In the genomic region with DNA sequence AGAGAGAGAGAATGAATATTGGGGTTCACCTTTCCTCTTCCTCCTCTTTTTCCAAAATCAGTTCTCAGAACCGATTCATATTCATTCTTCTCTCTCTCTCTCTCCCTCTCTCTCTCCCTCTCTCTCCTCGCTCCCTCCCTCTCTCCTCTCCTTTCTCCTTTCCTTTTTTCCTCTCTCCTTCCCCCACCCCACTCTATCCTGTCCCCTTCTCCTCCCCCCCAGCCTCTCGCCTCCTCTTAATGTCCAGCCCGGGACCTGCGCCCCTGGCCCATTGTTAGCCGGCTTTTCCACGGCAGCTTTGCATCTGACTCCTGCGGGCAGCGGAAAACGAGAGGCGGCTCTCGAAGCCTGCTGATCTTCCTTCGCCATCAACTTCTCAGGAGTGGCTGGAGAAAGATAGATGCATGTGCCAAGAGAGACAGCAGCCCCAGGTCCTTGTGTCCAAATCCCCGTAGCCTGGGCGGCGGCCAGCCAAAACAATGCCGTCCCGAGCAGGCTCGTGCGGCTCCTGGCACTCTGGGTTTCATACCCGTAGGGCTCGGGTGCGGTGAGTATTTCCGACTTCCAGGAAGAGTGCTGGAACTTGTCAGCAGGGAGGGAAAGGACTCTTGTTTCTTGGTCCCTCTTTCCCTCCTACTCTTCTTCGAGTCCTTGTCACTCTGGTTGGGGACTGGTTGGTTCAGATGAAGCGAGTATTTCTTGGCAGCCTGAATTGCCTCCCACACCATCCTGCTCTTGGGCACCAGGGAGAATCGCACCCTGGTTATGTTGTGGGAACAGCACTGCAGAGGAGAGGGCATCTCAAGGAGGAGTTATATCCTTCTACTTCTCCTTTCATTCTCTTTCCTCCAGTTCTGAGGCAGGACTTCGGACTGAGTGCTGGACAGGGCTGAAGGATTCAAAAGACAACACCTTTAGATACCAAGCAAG, we compare ENCODE assay signal across 8 mouse cellular contexts. TPM values are rescaled to one million over a fixed set of nuclear protein-coding genes. Genes with fewer than 3 reads are reported as not detected.
A peak's percentile ranks its signal among the peaks of the same experiment; 100 is the strongest.
DNase-seq lines count a peak whose midpoint lies in the region; ATAC-seq lines count a peak whose summit lies in the region.

No protein-coding gene starts in this region.

- H3K27me3 ChIP-seq in hindbrain, embryonic 13.5 days = peaks cover 20% of the 10 kb centered on the region; the same call in 1 of the 2 replicates
- H3K27me3 ChIP-seq in limb, embryonic 15.5 days = peaks cover 81% of the 10 kb centered on the region

- no peak for ATAC-seq in hindbrain, embryonic 13.5 days (ENCODE audit: low FRiP score)
- ATAC-seq in limb, embryonic 15.5 days (ENCODE audit: insufficient number of reproducible peaks, low FRiP score, low TSS enrichment, low read depth) = no peak
- ATAC-seq in megakaryocyte progenitor cell, adult 5-6 weeks (replicated peaks; ENCODE audit: poor library complexity) = no peak
- ATAC-seq in frontal cortex, adult (ENCODE audit: low TSS enrichment) = no peak

- peak overlapping the region; percentile 100 for H3K27ac ChIP-seq in hindbrain, embryonic 13.5 days
- no peak overlapping the region for H3K27ac ChIP-seq in limb, embryonic 15.5 days

- H3K4me3 ChIP-seq in hindbrain, embryonic 13.5 days = peak overlapping the region; percentile 70
- no peak overlapping the region for H3K4me3 ChIP-seq in limb, embryonic 15.5 days

- H3K36me3 ChIP-seq in hindbrain, embryonic 13.5 days = peaks cover 3% of the 10 kb centered on the region; the same call in 1 of the 2 replicates
- peaks cover 5% of the 10 kb centered on the region; the same call in 1 of the 2 replicates for H3K36me3 ChIP-seq in limb, embryonic 15.5 days

- H3K9me3 ChIP-seq in hindbrain, embryonic 13.5 days = no peaks in the 10 kb centered on the region
- no peaks in the 10 kb centered on the region for H3K9me3 ChIP-seq in limb, embryonic 15.5 days

- peak overlapping the region; percentile 100 for H3K9ac ChIP-seq in hindbrain, embryonic 13.5 days
- H3K9ac ChIP-seq in limb, embryonic 15.5 days = no peak overlapping the region

- DNase-seq in 3T3-L1 (ENCODE audit: low read depth, low spot score) (peak; percentile 82), adipocyte (ENCODE audit: low spot score) (peak; percentile 78)
- no peak for DNase-seq in layer of hippocampus, adult 18-20 months (ENCODE audit: low spot score in 2 of 2)
- DNase-seq in left cerebral cortex, adult 11 months (ENCODE audit: low spot score) = no peak

- H3K4me2 ChIP-seq in hindbrain, embryonic 13.5 days = peak overlapping the region; percentile 88
- peak overlapping the region; percentile 40; the same call in 1 of the 2 replicates for H3K4me2 ChIP-seq in limb, embryonic 15.5 days

- H3K4me1 ChIP-seq in hindbrain, embryonic 13.5 days (replicated peaks) = peaks cover 24% of the 10 kb centered on the region
- peaks cover 32% of the 10 kb centered on the region for H3K4me1 ChIP-seq in limb, embryonic 15.5 days

- under 1% methylated on average over 28 of the region's 28 CpGs for whole genome bisulfite sequencing in hindbrain, embryonic 13.5 days
- WGBS in limb, embryonic 15.5 days = 16% methylated on average over 28 of the region's 28 CpGs

RNA-seq across cellular contexts. Expression of gene Hoxa2, which starts 1.1 kb away (rescaled TPM):
- polyA plus RNA-seq in hindbrain, embryonic 13.5 days (2015; fragmentation: Nextera tagmentation; extraction: Ambion mirVana) = 39.1 and 40.2 TPM in 2 replicates
- 0.59 and 0.76 TPM in 2 replicates for polyA plus RNA-seq in limb, embryonic 15.5 days (2015; fragmentation: Nextera tagmentation; extraction: Ambion mirVana)
- total RNA-seq in layer of hippocampus, adult 18-20 months (2021) = not detected
- total RNA-seq in megakaryocyte progenitor cell, adult 5-6 weeks (2015) = 0.86 TPM in 1 of 2 replicates, not detected in the other
- total RNA-seq in megakaryocyte progenitor cell, adult 5-6 weeks (2017) = 0.34 TPM in 1 of 2 replicates, not detected in the other

RNA-seq across cellular contexts. Expression of gene Hoxa1, which starts 7.6 kb away (rescaled TPM):
- 1.5 and 2.0 TPM in 2 replicates for polyA plus RNA-seq in hindbrain, embryonic 13.5 days (2015; fragmentation: Nextera tagmentation; extraction: Ambion mirVana)
- polyA plus RNA-seq in limb, embryonic 15.5 days (2015; fragmentation: Nextera tagmentation; extraction: Ambion mirVana) = 0.52 and 0.68 TPM in 2 replicates
- total RNA-seq in layer of hippocampus, adult 18-20 months (2021) = not detected
- total RNA-seq in megakaryocyte progenitor cell, adult 5-6 weeks (2015) = 0.15 and 0.17 TPM in 2 replicates
- total RNA-seq in megakaryocyte progenitor cell, adult 5-6 weeks (2017) = 0.10 TPM in 1 of 2 replicates, not detected in the other

RNA-seq across cellular contexts. Expression of gene 5730596B20Rik, which starts 11.6 kb away (rescaled TPM):
- 7.6 and 8.3 TPM in 2 replicates for polyA plus RNA-seq in hindbrain, embryonic 13.5 days (2015; fragmentation: Nextera tagmentation; extraction: Ambion mirVana)
- 0.10 and 0.26 TPM in 2 replicates for polyA plus RNA-seq in limb, embryonic 15.5 days (2015; fragmentation: Nextera tagmentation; extraction: Ambion mirVana)
- total RNA-seq in layer of hippocampus, adult 18-20 months (2021) = not detected
- total RNA-seq in megakaryocyte progenitor cell, adult 5-6 weeks (2015) = not detected in 2 replicates
- not detected in 2 replicates for total RNA-seq in megakaryocyte progenitor cell, adult 5-6 weeks (2017)

RNA-seq across cellular contexts. Expression of gene Hoxa4, which starts 25.8 kb away (rescaled TPM):
- polyA plus RNA-seq in hindbrain, embryonic 13.5 days (2015; fragmentation: Nextera tagmentation; extraction: Ambion mirVana) = 14.5 and 14.8 TPM in 2 replicates
- 0.52 and 0.63 TPM in 2 replicates for polyA plus RNA-seq in limb, embryonic 15.5 days (2015; fragmentation: Nextera tagmentation; extraction: Ambion mirVana)
- total RNA-seq in layer of hippocampus, adult 18-20 months (2021) = not detected
- 0.88 and 1.9 TPM in 2 replicates for total RNA-seq in megakaryocyte progenitor cell, adult 5-6 weeks (2015)
- 0.71 and 1.3 TPM in 2 replicates for total RNA-seq in megakaryocyte progenitor cell, adult 5-6 weeks (2017)

RNA-seq across cellular contexts. Expression of gene Hoxa5, which starts 38.7 kb away (rescaled TPM):
- polyA plus RNA-seq in hindbrain, embryonic 13.5 days (2015; fragmentation: Nextera tagmentation; extraction: Ambion mirVana) = 116 and 150 TPM in 2 replicates
- 1.7 and 2.1 TPM in 2 replicates for polyA plus RNA-seq in limb, embryonic 15.5 days (2015; fragmentation: Nextera tagmentation; extraction: Ambion mirVana)
- total RNA-seq in layer of hippocampus, adult 18-20 months (2021) = not detected
- total RNA-seq in megakaryocyte progenitor cell, adult 5-6 weeks (2015) = 2.3 and 3.1 TPM in 2 replicates
- total RNA-seq in megakaryocyte progenitor cell, adult 5-6 weeks (2017) = 0.83 and 1.1 TPM in 2 replicates

Comparison
In these comparisons a context has a peak if more than half of its experiments do, and no peak if none do; other contexts are left out.
1. DNase-seq: peak in 3T3-L1 (single experiment) and adipocyte (single experiment); none in layer of hippocampus, adult 18-20 months (0 of 2) and left cerebral cortex, adult 11 months (single experiment).